Comparison of ENCODE assay signal across 23 mouse cellular contexts in genomic region chr3:52071996-52072395, GRCm38 (mm10). TPM values are rescaled to one million over a fixed set of nuclear protein-coding genes. Genes with fewer than 3 reads are reported as not detected.
DNase-seq lines count a peak whose midpoint lies in the region; ATAC-seq and TF ChIP-seq lines count a peak whose summit lies in the region.
"Had no signal": no experiment of that assay in that cellular context is flagged by ENCODE, and none has a peak within 500 bp of the region (broad histone marks: within the 10 kb centered on the region; RNA-seq: fewer than 3 reads in every experiment).

No protein-coding gene starts in this region.

- no peak overlapping the region for H3K4me2 ChIP-seq in forebrain, embryonic 14.5 days (ENCODE audit: low read length)
- no peak overlapping the region for H3K4me2 ChIP-seq in hindbrain, embryonic 12.5 days (replicated peaks)
- peak overlapping the region; percentile 97 for H3K4me2 ChIP-seq in myocyte (ENCODE audit: low read depth)
- H3K4me2 ChIP-seq: embryonic facial prominence, embryonic 15.5 days; heart, embryonic 11.5 days; hindbrain, embryonic 15.5 days; intestine, embryonic 15.5 days; limb, embryonic 12.5 days; liver, embryonic 11.5 days had no signal

- no peak for DNase-seq in forebrain, embryonic 10.5 days (ENCODE audit: extremely low spot score, low spot score)
- no peak for DNase-seq in forebrain, embryonic 14.5 days (ENCODE audit: low spot score)
- no peak for DNase-seq in hindbrain, embryonic 10.5 days (ENCODE audit: low spot score)
- DNase-seq in MN1 (ENCODE audit: low spot score) = peak; percentile 29
- DNase-seq in spleen, adult 18-20 months = no peak
- DNase-seq: adrenal gland, postnatal 14 days; cerebellum, adult 2 months; cerebellum, postnatal 25 days; heart, postnatal 14 days; kidney, adult 8-10 months; kidney, postnatal 10 days; liver, postnatal 0 days; right cerebral cortex, postnatal 25 days; thymus, postnatal 25 days had no signal

- TF ChIP-seq POLR2A in myocyte (IDR thresholded peaks at IDR 0.05; ENCODE audit: insufficient read length, low read depth) = no peak

- H3K27me3 ChIP-seq in forebrain, embryonic 10.5 days (ENCODE audit: poor library complexity, severe bottlenecking) = no peaks in the 10 kb centered on the region
- H3K27me3 ChIP-seq in forebrain, embryonic 14.5 days (replicated peaks; ENCODE audit: control insufficient read depth, insufficient read depth, low read length) = no peaks in the 10 kb centered on the region
- H3K27me3 ChIP-seq in hindbrain, embryonic 10.5 days (ENCODE audit: insufficient read depth, poor library complexity, severe bottlenecking) = no peaks in the 10 kb centered on the region
- H3K27me3 ChIP-seq in hindbrain, embryonic 12.5 days = no peaks in the 10 kb centered on the region
- no peaks in the 10 kb centered on the region for H3K27me3 ChIP-seq in myocyte (ENCODE audit: control insufficient read depth, insufficient read depth, insufficient read length)
- H3K27me3 ChIP-seq: embryonic facial prominence, embryonic 15.5 days; hindbrain, embryonic 15.5 days; intestine, embryonic 15.5 days; limb, embryonic 12.5 days had no signal

- H3K27ac ChIP-seq in forebrain, embryonic 10.5 days = peak overlapping the region; percentile 53
- no peak overlapping the region for H3K27ac ChIP-seq in forebrain, embryonic 14.5 days (ENCODE audit: low read depth, low read length)
- peak overlapping the region; percentile 57 for H3K27ac ChIP-seq in hindbrain, embryonic 10.5 days
- no peak overlapping the region for H3K27ac ChIP-seq in hindbrain, embryonic 12.5 days
- H3K27ac ChIP-seq: embryonic facial prominence, embryonic 15.5 days; hindbrain, embryonic 15.5 days; intestine, embryonic 15.5 days; limb, embryonic 12.5 days had no signal

- ATAC-seq in forebrain, embryonic 14.5 days = no peak
- no peak for ATAC-seq in hindbrain, embryonic 12.5 days (ENCODE audit: low FRiP score)
- ATAC-seq: intestine, embryonic 15.5 days; liver, postnatal 0 days; lung, postnatal 0 days had no signal

- H3K9me3 ChIP-seq in forebrain, embryonic 10.5 days = no peaks in the 10 kb centered on the region
- no peaks in the 10 kb centered on the region for H3K9me3 ChIP-seq in forebrain, embryonic 14.5 days (replicated peaks; ENCODE audit: control insufficient read depth, low read length)
- H3K9me3 ChIP-seq in hindbrain, embryonic 10.5 days = no peaks in the 10 kb centered on the region
- no peaks in the 10 kb centered on the region for H3K9me3 ChIP-seq in hindbrain, embryonic 12.5 days (replicated peaks)
- H3K9me3 ChIP-seq: embryonic facial prominence, embryonic 15.5 days; hindbrain, embryonic 15.5 days; intestine, embryonic 15.5 days; limb, embryonic 12.5 days had no signal

- no peaks in the 10 kb centered on the region for H3K36me3 ChIP-seq in forebrain, embryonic 10.5 days (replicated peaks)
- H3K36me3 ChIP-seq in forebrain, embryonic 14.5 days (ENCODE audit: control insufficient read depth, insufficient read depth, low read length) = no peaks in the 10 kb centered on the region
- no peaks in the 10 kb centered on the region for H3K36me3 ChIP-seq in hindbrain, embryonic 10.5 days
- H3K36me3 ChIP-seq in hindbrain, embryonic 12.5 days = no peaks in the 10 kb centered on the region
- H3K36me3 ChIP-seq in myocyte (ENCODE audit: control insufficient read depth, insufficient read depth) = no peaks in the 10 kb centered on the region
- H3K36me3 ChIP-seq: embryonic facial prominence, embryonic 15.5 days; hindbrain, embryonic 15.5 days; intestine, embryonic 15.5 days; limb, embryonic 12.5 days had no signal

- H3K4me1 ChIP-seq in forebrain, embryonic 10.5 days = peaks cover 79% of the 10 kb centered on the region
- H3K4me1 ChIP-seq in forebrain, embryonic 14.5 days (ENCODE audit: control insufficient read depth, insufficient read depth, low read length) = peaks cover 23% of the 10 kb centered on the region
- H3K4me1 ChIP-seq in hindbrain, embryonic 10.5 days (replicated peaks) = peaks cover 67% of the 10 kb centered on the region
- peaks cover 41% of the 10 kb centered on the region for H3K4me1 ChIP-seq in hindbrain, embryonic 12.5 days

- H3ac ChIP-seq in myocyte (ENCODE audit: control insufficient read depth, insufficient read length) = no peak overlapping the region

- H3K79me2 ChIP-seq in myocyte (ENCODE audit: control insufficient read depth, insufficient read depth) = peaks cover 38% of the 10 kb centered on the region

- no peak overlapping the region for H3K4me3 ChIP-seq in forebrain, embryonic 10.5 days
- no peak overlapping the region for H3K4me3 ChIP-seq in forebrain, embryonic 14.5 days (ENCODE audit: low read depth, low read length)
- no peak overlapping the region for H3K4me3 ChIP-seq in hindbrain, embryonic 10.5 days
- no peak overlapping the region for H3K4me3 ChIP-seq in hindbrain, embryonic 12.5 days
- no peak overlapping the region for H3K4me3 ChIP-seq in myocyte
- H3K4me3 ChIP-seq: embryonic facial prominence, embryonic 15.5 days; hindbrain, embryonic 15.5 days; intestine, embryonic 15.5 days; limb, embryonic 12.5 days had no signal

- no peak overlapping the region for H3K9ac ChIP-seq in forebrain, embryonic 14.5 days (ENCODE audit: low read length)
- H3K9ac ChIP-seq in hindbrain, embryonic 12.5 days = no peak overlapping the region
- H3K9ac ChIP-seq: embryonic facial prominence, embryonic 15.5 days; hindbrain, embryonic 15.5 days; intestine, embryonic 15.5 days; limb, embryonic 12.5 days; liver, postnatal 0 days had no signal

- 18% methylated on average over 5 of the region's 5 CpGs for WGBS in forebrain, embryonic 10.5 days
- 16% methylated on average over 5 of the region's 5 CpGs for WGBS in forebrain, embryonic 14.5 days
- 31% methylated on average over 5 of the region's 5 CpGs for WGBS in hindbrain, embryonic 10.5 days
- 36% methylated on average over 5 of the region's 5 CpGs for WGBS in hindbrain, embryonic 12.5 days

TF ChIP-seq in myocyte, 11 proteins besides CTCF, POLR2A, EP300 and RAD21:
- TF ChIP-seq CEBPB (IDR thresholded peaks at IDR 0.05; ENCODE audit: insufficient read depth, poor library complexity, severe bottlenecking) = no peak
- no peak for TF ChIP-seq TCF3 (IDR thresholded peaks at IDR 0.05; ENCODE audit: insufficient read length, low read depth)
- TF ChIP-seq MYOG (IDR thresholded peaks at IDR 0.05; ENCODE audit: control insufficient read depth in 1 of 3, insufficient read depth in 1 of 3, insufficient read length in 2 of 3, low read depth in 2 of 3) = no peak
- TF ChIP-seq TCF12 (IDR thresholded peaks at IDR 0.05; ENCODE audit: insufficient read depth, poor library complexity, severe bottlenecking) = no peak
- no peak for TF ChIP-seq REST (IDR thresholded peaks at IDR 0.05; ENCODE audit: insufficient read depth, insufficient read length)
- TF ChIP-seq USF1 (IDR thresholded peaks at IDR 0.05; ENCODE audit: low read depth) = no peak

RNA-seq across cellular contexts. Expression of gene Maml3, which starts 32.9 kb away (rescaled TPM):
- 5.6 TPM in 2 replicates for polyA plus RNA-seq in forebrain, embryonic 10.5 days (2016; fragmentation: Nextera tagmentation; extraction: Ambion mirVana)
- polyA plus RNA-seq in forebrain, embryonic 14.5 days (2014; fragmentation: Nextera tagmentation; extraction: Ambion mirVana) = 3.5 and 4.2 TPM in 2 replicates
- polyA plus RNA-seq in hindbrain, embryonic 10.5 days (2016; fragmentation: Nextera tagmentation; extraction: Ambion mirVana) = 5.6 and 5.9 TPM in 2 replicates
- polyA plus RNA-seq in hindbrain, embryonic 12.5 days (2016; fragmentation: Nextera tagmentation; extraction: Ambion mirVana) = 8.3 and 8.9 TPM in 2 replicates
- polyA plus RNA-seq in myocyte (2012; fragmentation: generic; extraction: Trizol) = 3.1 TPM

Comparison
In these comparisons a context has a peak if more than half of its experiments do, and no peak if none do; other contexts are left out.
1. H3K27ac ChIP-seq: peak in forebrain, embryonic 10.5 days (single experiment) and hindbrain, embryonic 10.5 days (single experiment); none in forebrain, embryonic 14.5 days (single experiment) and hindbrain, embryonic 12.5 days (single experiment).